Mouse (Mus musculus): ENCODE data around the gene Foxq1.

The Foxq1 gene

GRCm38 (mm10) chr13:31555834-31556233, at the start of gene Foxq1:
TSS of gene Foxq1 (plus strand) at chr13:31556134.
- DNase-seq (ENCODE audit: low spot score): no peak

- no peak for DNase-seq (ENCODE audit: low spot score)
Measured at GRCm38 (mm10) chr13:31506494-31507167, 49.3 kb upstream of the Foxq1 start.

GRCm38 (mm10) chr13:31515261-31515660, 40.7 kb upstream of the Foxq1 start:
- no peak for DNase-seq (ENCODE audit: low spot score)

- DNase-seq (ENCODE audit: low spot score): no peak
Measured at GRCm38 (mm10) chr13:31518411-31518886, 37.5 kb upstream of the Foxq1 start.

GRCm38 (mm10) chr13:31518971-31519370, 37.0 kb upstream of the Foxq1 start:
- no peak for DNase-seq (ENCODE audit: low spot score)

GRCm38 (mm10) chr13:31524976-31525375, 31.0 kb upstream of the Foxq1 start:
- DNase-seq (ENCODE audit: low spot score): no peak

GRCm38 (mm10) chr13:31531186-31531585, 24.7 kb upstream of the Foxq1 start:
- no peak for DNase-seq (ENCODE audit: low spot score)

- DNase-seq (ENCODE audit: low spot score): no peak
Measured at GRCm38 (mm10) chr13:31531651-31532061, 24.3 kb upstream of the Foxq1 start.

GRCm38 (mm10) chr13:31534726-31535125, 21.2 kb upstream of the Foxq1 start:
- no peak for DNase-seq (ENCODE audit: low spot score)

- DNase-seq (ENCODE audit: low spot score): no peak
Measured at GRCm38 (mm10) chr13:31543021-31543420, 12.9 kb upstream of the Foxq1 start.

- DNase-seq (ENCODE audit: low spot score): no peak
Measured at GRCm38 (mm10) chr13:31546784-31547183, 9.2 kb upstream of the Foxq1 start.

- no peak for DNase-seq (ENCODE audit: low spot score)
Measured at GRCm38 (mm10) chr13:31547204-31547603, 8.7 kb upstream of the Foxq1 start.

GRCm38 (mm10) chr13:31547610-31548009, 8.3 kb upstream of the Foxq1 start:
- DNase-seq (ENCODE audit: low spot score): no peak

GRCm38 (mm10) chr13:31556964-31557767, 1.2 kb downstream of the Foxq1 start:
- DNase-seq (ENCODE audit: low spot score): no peak

- no peak for DNase-seq (ENCODE audit: low spot score)
Measured at GRCm38 (mm10) chr13:31557768-31558520, 2.0 kb downstream of the Foxq1 start.

GRCm38 (mm10) chr13:31558521-31559418, 2.8 kb downstream of the Foxq1 start, which contains the start of gene A530084C06Rik:
TSS of gene A530084C06Rik (minus strand) at chr13:31559333.
- no peak for DNase-seq (ENCODE audit: low spot score)

GRCm38 (mm10) chr13:31559419-31560144, 3.6 kb downstream of the Foxq1 start:
- DNase-seq (ENCODE audit: low spot score): no peak

GRCm38 (mm10) chr13:31564394-31564793, 8.5 kb downstream of the Foxq1 start:
- DNase-seq (ENCODE audit: low spot score): no peak

GRCm38 (mm10) chr13:31567099-31567498, 11.2 kb downstream of the Foxq1 start:
- no peak for DNase-seq (ENCODE audit: low spot score)

- DNase-seq (ENCODE audit: low spot score): no peak
Measured at GRCm38 (mm10) chr13:31567617-31568294, 11.8 kb downstream of the Foxq1 start.

All from c-Kit-positive CD71-positive TER-119-positive erythroid progenitor cells, embryonic 14.5 days (primary cell).